Mouse (Mus musculus): ENCODE measurements around the gene Npvf. TPM values are rescaled to one million over a fixed set of nuclear protein-coding genes. Genes with fewer than 3 reads are reported as not detected.

Gene Npvf
- total and polyA plus RNA-seq, 3 experiments = not detected

- in situ Hi-C loops (cut with MboI; ENCODE audit: low pct_ligation_motif_present, low pct_unique_long_range_greater_than_20kb, low sequenced_read_pairs) = no loop called here
- Histone ChIP-seq H3K79me2 (replicated peaks; ENCODE audit: control insufficient read depth, extremely low read depth, insufficient read depth, poor library complexity, severe bottlenecking) (no peaks in the 10 kb centered on the region), H3K9me3 (replicated peaks; ENCODE audit: low read length) (no peaks in the 10 kb centered on the region), H3K4me1 (ENCODE audit: control insufficient read depth in 1 of 2, insufficient read depth in 2 of 2) (peaks cover 0 to 16% of the 10 kb centered on the region in 2 experiments; a peak in 2 of 4 replicates), H3K9ac (ENCODE audit: insufficient read depth, low read depth) (no peak overlapping the region), H3K36me3 (replicated peaks in 1 of 2; ENCODE audit: control insufficient read depth in 1 of 2, insufficient read depth in 1 of 2, low read length in 1 of 2) (no peaks in the 10 kb centered on the region), H3K27ac (ENCODE audit: insufficient read depth, low read depth) (no peak overlapping the region), H3K4me2 (ENCODE audit: insufficient read depth, low read depth, poor library complexity, severe bottlenecking) (no peak overlapping the region), H3K4me3 (replicated peaks in 1 of 3; ENCODE audit: low read depth in 2 of 3, low read length in 2 of 3, poor library complexity in 1 of 3) (no peak overlapping the region), H3K27me3 (replicated peaks) (no peaks in the 10 kb centered on the region)
- no peak for DNase-seq (ENCODE audit: extremely low read depth)
- no peak for TF ChIP-seq UBTF (IDR thresholded peaks at IDR 0.05; ENCODE audit: low read depth, low read length)
- no peak for TF ChIP-seq E2F4 (IDR thresholded peaks at IDR 0.05; ENCODE audit: insufficient replicate concordance, low read depth, low read length)
- no peak for TF ChIP-seq JUND (conservative IDR thresholded peaks at IDR 0.05; ENCODE audit: low read depth, low read length)
- no peak for TF ChIP-seq BHLHE40 (IDR thresholded peaks at IDR 0.05; ENCODE audit: low read depth, low read length)
- TF ChIP-seq ZNF384 (IDR thresholded peaks at IDR 0.05; ENCODE audit: low read depth, low read length) = no peak
- no peak for TF ChIP-seq USF2 (conservative IDR thresholded peaks at IDR 0.05; ENCODE audit: low read depth, low read length)
- no peak for TF ChIP-seq POLR2AphosphoS2 (IDR thresholded peaks at IDR 0.05; ENCODE audit: low read depth, low read length)
- no peak for TF ChIP-seq MXI1 (IDR thresholded peaks at IDR 0.05; ENCODE audit: low read depth, low read length)
- TF ChIP-seq GABPA (IDR thresholded peaks at IDR 0.05; ENCODE audit: insufficient replicate concordance, low read depth, low read length) = no peak
- no peak for TF ChIP-seq CHD2 (IDR thresholded peaks at IDR 0.05; ENCODE audit: low read length)
- no peak for TF ChIP-seq IRF4 (IDR thresholded peaks at IDR 0.05; ENCODE audit: low read depth, low read length)
- TF ChIP-seq SIN3A (IDR thresholded peaks at IDR 0.05; ENCODE audit: low read length) = no peak
- TF ChIP-seq RAD21 (IDR thresholded peaks at IDR 0.05; ENCODE audit: low read depth, low read length) = no peak
- TF ChIP-seq KAT2A (IDR thresholded peaks at IDR 0.05; ENCODE audit: insufficient replicate concordance, low read length) = no peak
- TF ChIP-seq MYC (IDR thresholded peaks at IDR 0.05; ENCODE audit: low read depth, low read length) = no peak
- TF ChIP-seq HCFC1 (IDR thresholded peaks at IDR 0.05; ENCODE audit: low read depth, low read length) = no peak
- no peak for TF ChIP-seq ZMIZ1 (IDR thresholded peaks at IDR 0.05; ENCODE audit: low read depth, low read length)
- TF ChIP-seq RCOR1 (conservative IDR thresholded peaks at IDR 0.05; ENCODE audit: low read depth, low read length) = no peak
- dilution Hi-C loops (cut with MboI; ENCODE audit: extremely low pct_ligation_motif_present, extremely low pct_unique_long_range_greater_than_20kb, low sequenced_read_pairs) = no loop called here
Observed at GRCm38 (mm10) chr6:50641898-50642297, 12.3 kb downstream of the Npvf start.

GRCm38 (mm10) chr6:50640377-50640776, 13.9 kb downstream of the Npvf start:
- no peaks in the 10 kb centered on the region for H3K9me3 ChIP-seq (replicated peaks; ENCODE audit: low read length)
- no peak overlapping the region for H3K27ac ChIP-seq (ENCODE audit: insufficient read depth, low read depth)
- H3K27me3 ChIP-seq (replicated peaks) = no peaks in the 10 kb centered on the region
- no peak overlapping the region for H3K4me2 ChIP-seq (ENCODE audit: insufficient read depth, low read depth, poor library complexity, severe bottlenecking)
- dilution Hi-C loops (cut with MboI; ENCODE audit: extremely low pct_ligation_motif_present, extremely low pct_unique_long_range_greater_than_20kb, low sequenced_read_pairs) = no loop called here
- H3K4me3 ChIP-seq (replicated peaks in 1 of 3; ENCODE audit: low read depth in 2 of 3, low read length in 2 of 3, poor library complexity in 1 of 3) = no peak overlapping the region
- no peak for TF ChIP-seq IRF4 (IDR thresholded peaks at IDR 0.05; ENCODE audit: low read depth, low read length)
- no peak for TF ChIP-seq JUND (conservative IDR thresholded peaks at IDR 0.05; ENCODE audit: low read depth, low read length)
- no peak for TF ChIP-seq ETS1 (conservative IDR thresholded peaks at IDR 0.05; ENCODE audit: low read depth, low read length)
- TF ChIP-seq POLR2A (IDR thresholded peaks at IDR 0.05; ENCODE audit: low read depth, low read length) = no peak
- TF ChIP-seq MAFK (IDR thresholded peaks at IDR 0.05; ENCODE audit: insufficient replicate concordance, low read length) = no peak
- TF ChIP-seq TBP (conservative IDR thresholded peaks at IDR 0.05; ENCODE audit: low read depth, low read length) = no peak
- no peak for TF ChIP-seq CHD2 (IDR thresholded peaks at IDR 0.05; ENCODE audit: low read length)
- no peak for TF ChIP-seq RCOR1 (conservative IDR thresholded peaks at IDR 0.05; ENCODE audit: low read depth, low read length)
- TF ChIP-seq NELFE (IDR thresholded peaks at IDR 0.05; ENCODE audit: low read depth, low read length) = no peak
- peaks cover 0 to 14% of the 10 kb centered on the region in 2 experiments; a peak in 2 of 4 replicates for H3K4me1 ChIP-seq (ENCODE audit: control insufficient read depth in 1 of 2, insufficient read depth in 2 of 2)
- no peak overlapping the region for H3K9ac ChIP-seq (ENCODE audit: insufficient read depth, low read depth)
- in situ Hi-C loops (cut with MboI; ENCODE audit: low pct_ligation_motif_present, low pct_unique_long_range_greater_than_20kb, low sequenced_read_pairs) = no loop called here
- DNase-seq (ENCODE audit: extremely low read depth) = no peak
- H3K36me3 ChIP-seq (replicated peaks in 1 of 2; ENCODE audit: control insufficient read depth in 1 of 2, insufficient read depth in 1 of 2, low read length in 1 of 2) = no peaks in the 10 kb centered on the region
- H3K79me2 ChIP-seq (replicated peaks; ENCODE audit: control insufficient read depth, extremely low read depth, insufficient read depth, poor library complexity, severe bottlenecking) = no peaks in the 10 kb centered on the region

Measured in CH12.LX (cell line).